Mouse (Mus musculus) lung, adult 18-20 months (tissue): ENCODE results near the gene H2bfm.
"Not testable (repeated sequence)": the region's sequence is repeated elsewhere in the genome, so short reads cannot be mapped to it uniquely, and the experiment has no call there.

Source experiments
- DNase-seq, 2 experiments: peaks; one replicate each; pipeline ENCODE4 v3.0.0; 2022; ENCODE audit warnings: mixed read lengths in 2 of 2

H2bfm gene

DNA sequence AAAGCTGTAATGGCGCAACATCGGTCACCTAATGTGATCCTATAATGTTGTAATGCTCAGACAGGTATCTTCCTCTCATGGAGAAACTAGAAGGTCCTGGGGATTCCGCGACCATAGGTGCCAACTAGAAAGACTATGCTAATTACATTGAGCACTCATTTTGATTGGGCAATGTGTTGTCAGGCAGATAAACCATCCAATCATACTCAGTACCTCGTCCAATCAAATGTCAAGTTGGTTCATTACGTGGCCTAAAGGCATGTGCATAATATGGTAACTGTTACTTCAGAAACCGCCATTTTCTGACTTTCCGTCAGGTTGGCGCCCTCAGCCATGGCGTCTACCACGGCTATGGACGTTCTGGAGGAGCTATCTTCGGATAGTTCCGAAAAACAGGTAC is at the start of gene H2bfm:
Gene H2bfm (plus strand): TSS at position 295 of the 400 bp plus-strand sequence.
- DNase-seq: no peak

DNA sequence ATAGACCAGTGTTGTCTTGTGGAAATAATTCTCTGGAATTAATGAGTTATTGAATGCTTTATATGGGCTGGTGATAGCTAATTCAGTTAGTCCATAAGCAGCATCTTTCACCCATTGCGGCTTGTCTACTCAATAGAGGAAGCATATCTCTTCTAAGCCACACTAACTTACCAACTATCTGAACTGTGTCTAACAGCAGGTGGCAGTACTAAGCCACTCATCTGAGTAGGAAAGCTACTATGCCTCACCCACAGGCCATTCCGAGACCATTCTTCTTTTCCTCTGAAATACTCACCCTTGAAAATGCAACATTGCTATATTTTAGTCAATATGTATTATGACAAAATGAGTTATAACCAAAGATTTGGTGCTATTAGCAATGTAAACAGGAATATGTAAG is 31.4 kb upstream of the H2bfm start:
- DNase-seq: peak in 1 of 2 experiments; percentile 2

DNA sequence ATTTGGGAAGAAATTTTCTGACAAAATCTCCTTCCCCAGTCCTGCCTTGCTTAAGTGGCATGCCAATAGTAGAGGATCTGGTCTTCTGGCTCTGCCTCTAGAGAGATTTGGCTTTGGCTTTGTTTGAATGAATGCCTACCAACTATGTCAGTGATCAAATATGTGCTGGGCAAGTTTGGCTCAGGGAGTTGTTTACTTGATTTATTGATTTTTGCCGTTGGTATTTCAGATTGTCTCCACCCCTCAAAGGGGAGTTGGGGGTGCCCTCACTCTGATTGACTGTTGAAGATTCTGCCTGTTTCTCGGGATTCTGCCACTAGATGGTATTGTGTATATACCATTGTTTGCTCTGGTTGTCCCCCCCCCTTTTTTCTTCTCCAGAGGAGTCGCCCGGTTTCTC is 22.8 kb upstream of the H2bfm start:
- DNase-seq: no peak

DNA sequence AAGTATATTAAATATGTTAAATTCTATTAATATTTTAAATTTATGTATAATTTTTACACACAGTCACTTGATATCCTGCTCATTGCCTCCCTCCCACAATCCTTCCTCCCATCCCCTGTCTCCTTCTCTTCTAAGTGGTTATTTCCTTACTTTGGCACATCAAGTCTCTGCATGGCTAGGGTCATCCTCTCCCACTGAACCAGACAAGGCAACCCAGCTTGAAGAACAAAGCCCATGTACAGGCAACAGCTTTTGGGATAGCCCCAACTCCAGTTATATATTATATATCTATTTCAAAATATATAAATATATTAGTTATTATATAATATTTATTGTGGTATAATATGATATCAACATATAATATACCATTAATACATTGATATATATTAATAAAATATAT is 1.3 kb upstream of the H2bfm start:
- DNase-seq: no peak

DNA sequence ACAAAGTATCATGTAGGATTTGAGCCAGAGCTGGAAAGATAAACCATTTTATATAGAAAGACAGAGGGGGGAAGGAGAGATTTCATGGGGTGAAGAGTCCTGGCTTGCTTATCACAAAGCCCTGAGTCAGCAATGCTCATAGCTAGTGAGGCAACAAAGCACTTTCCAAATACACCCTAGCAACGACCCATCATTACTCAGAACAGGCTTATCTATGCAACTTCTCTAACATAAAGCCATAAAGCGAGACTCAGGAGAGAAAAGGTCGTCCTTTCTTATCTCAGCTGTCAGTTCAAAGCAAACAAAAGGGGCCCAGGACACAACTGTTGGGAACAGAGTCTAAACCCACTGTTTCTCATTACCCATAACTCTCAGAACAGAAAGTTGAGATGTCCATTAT is 10.9 kb downstream of the H2bfm start:
- no peak for DNase-seq

DNA sequence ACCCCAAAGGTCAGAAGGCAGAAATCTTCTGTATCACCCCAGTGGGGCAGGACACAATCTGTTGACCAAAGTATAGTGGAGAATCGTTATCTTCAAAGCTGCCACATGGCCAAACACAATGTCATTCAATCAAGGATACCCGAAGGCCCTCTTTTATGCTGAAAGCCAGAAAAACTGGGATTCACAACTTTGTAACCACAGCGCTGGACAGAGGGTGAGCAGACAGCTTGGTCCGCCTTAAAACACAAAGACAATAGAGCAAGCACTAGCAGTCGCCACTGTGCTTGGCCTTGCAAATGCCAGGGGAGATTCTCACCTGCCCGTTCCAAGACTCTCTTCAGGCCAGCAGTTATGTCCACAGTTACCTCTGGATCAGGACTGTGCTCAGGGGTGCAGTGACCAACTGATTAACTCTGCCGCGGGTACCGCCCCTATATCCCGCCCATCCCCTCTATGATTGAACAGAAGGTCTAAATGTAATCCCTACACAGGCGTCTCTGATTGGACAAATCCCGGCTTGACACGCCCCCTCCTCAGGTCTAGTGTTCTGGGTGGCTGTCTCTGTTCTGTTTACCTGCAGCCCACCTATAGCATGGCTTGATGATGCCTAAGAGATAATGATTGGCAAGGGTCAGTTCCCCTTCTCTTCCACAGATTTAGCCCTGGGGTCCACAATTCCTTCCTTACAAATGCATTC is 30.6 kb downstream of the H2bfm start:
- peak; percentile 33 to 85 for DNase-seq

DNA sequence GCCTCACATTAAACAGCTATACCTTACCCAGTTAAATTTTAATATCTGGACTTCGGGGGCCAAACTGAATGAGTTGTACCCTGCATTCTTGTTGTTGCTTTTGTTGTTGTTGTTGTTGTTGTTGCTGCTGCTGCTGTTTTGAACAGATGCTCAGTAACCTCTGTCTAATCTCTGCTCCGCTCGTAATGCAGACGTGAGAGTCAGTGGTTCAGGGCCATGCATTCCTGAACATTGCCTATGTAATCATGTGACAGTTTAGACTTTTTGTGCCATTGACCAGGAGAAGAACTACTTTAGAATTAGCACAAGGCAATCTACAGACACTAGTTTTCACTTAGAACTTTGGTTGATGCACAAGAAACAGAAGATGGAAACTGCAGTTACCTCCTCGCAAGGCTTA is 31.2 kb downstream of the H2bfm start:
- DNase-seq: not testable (repeated sequence)

DNA sequence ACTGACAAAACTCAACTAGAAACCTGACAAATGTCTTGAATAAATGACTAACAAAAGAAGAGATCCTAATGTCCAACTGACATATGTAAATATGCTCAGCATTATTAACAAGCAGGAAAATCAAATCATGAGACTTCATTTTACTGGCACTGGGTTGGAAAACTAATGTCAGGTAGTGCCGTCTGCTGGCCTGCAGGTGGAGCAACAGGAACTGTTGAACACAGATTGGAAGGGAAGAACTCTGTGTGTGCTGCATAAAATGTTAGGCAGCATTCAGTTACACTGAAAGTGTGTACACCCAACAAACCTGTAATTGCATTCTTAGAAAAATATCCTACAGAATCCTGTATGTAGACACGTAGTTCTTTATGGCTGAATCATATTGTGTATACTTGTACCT is 32.6 kb downstream of the H2bfm start:
- DNase-seq: peak in 1 of 2 experiments; percentile 7

DNA sequence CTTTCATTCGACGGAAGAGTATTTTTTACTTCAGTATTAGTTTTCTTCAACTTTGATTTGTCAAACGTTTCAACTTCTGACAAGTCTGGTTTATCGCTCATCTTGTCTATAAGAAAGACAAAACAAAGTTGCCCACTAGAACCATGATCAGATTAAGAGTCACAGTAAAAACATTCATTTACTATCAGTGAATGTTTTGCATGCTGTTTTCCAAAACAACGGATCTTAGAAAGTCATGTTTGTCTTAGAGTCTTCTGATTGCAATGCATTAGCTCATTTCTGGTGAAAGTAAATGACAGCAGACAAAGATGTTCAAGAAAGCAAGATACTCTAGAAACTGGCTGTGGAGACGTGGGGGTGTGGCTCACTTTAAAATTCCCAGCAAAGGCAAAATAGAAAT is 48.3 kb downstream of the H2bfm start, which contains the start of gene Tmsb15b2:
Gene Tmsb15b2 (minus strand): TSS at position 101 of the 400 bp plus-strand sequence.
- DNase-seq: not testable (repeated sequence)

DNA sequence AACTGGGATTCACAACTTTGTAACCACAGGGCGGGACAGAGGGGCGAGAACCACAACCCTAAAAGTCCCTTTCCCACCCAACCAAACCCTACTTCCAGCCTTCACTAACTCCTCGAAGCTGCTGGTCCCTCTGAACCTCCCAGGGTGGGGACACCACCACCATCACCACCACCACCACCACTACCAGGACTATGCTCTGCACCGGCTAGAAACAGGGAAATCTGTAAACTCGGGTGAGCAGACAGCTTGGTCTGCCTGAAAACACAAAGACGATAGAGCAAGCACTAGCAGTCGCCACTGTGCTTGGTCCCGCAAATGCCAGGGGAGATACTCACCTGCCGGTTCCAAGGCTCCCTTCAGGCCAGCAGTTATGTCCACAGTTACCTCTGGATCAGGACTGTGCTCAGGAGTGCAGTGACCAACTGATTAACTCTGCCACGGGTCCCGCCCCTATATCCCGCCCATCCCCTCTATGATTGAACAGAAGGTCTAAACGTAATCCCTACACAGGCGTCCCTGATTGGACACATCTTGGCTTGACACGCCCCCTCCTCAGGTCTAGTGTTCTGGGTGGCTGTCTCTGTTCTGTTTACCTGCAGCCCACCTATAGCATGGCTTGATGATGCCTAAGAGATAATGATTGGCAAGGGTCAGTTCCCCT is 49.4 kb downstream of the H2bfm start, which contains the start of the genes Tmsb15l and Tmsb15b1:
Gene Tmsb15l (minus strand): TSS at position 446 of the 661 bp plus-strand sequence.
Gene Tmsb15b1 (minus strand): TSS at position 451 of the 661 bp plus-strand sequence.
- peak; percentile 64 to 80 for DNase-seq
